Mouse (Mus musculus): ENCODE data around the gene Tgm1.
A peak's percentile ranks its signal among the peaks of the same experiment; 100 is the strongest.

Tgm1 gene

DNA sequence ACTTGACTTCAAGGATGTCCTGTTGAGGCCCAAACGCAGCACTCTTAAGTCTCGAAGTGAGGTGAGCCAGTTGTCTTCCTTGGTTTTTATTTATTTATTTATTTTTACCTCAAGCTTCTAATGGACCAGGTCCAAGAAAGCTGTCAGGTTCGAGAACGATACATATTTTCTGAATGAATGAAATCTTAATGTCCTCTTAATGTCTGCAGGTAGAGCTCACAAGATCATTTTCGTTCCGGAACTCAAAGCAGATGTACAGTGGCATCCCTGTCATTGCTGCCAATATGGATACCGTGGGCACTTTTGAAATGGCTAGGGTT is 41.0 kb downstream of the Tgm1 start:
- no peak for DNase-seq (ENCODE audit: low read depth, low spot score)

DNA sequence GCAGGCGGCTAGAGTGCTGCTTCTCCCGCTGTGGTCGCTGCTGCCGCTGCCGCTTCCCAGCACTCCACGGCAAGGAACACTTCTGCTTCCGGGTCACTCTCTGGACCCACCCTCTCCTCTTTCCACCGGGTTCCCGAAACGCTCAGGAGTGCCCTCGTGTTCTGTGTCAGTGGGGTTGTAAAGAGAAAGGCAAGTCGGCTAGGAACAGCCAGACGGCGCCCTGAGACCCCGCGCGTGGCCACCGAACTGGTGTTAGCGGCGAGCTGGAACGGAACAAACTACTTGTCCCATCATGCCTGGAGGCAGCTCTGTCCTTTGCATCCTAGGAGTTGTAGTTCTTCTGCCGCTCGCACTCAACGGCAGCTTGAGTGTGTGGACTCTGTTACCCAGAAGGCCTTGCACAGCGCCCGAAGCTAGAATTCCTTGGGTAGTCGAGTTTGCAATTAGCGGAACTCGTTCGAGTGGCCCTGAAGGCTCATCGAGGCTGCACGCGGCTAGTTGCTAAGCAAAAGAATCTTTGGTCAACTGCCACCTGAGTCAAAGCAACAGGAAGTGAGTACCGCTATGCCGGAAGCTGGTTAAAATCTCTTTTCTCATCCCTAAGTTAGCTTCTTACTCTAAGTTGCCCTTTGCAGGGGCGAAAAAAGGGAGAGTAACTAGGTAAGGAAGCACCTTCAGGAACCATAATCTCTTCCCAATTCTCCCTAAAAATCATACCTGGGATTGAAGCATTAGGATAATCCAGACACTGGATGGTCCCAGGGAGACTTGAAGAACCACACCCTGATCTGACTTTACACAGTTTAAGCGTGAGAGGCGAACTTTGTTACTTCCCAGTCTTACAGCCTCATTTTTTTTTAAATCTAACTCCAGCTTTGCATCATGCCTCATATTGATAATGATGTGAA is 41.6 kb downstream of the Tgm1 start, which contains the start of the genes Gmpr2 and Nedd8:
Gene Gmpr2 (plus strand): TSS at position 109 of the 908 bp plus-strand sequence.
Gene Nedd8 (minus strand): TSS at position 292 of the 908 bp plus-strand sequence.
- DNase-seq (ENCODE audit: low read depth, low spot score) = peak; percentile 100

DNA sequence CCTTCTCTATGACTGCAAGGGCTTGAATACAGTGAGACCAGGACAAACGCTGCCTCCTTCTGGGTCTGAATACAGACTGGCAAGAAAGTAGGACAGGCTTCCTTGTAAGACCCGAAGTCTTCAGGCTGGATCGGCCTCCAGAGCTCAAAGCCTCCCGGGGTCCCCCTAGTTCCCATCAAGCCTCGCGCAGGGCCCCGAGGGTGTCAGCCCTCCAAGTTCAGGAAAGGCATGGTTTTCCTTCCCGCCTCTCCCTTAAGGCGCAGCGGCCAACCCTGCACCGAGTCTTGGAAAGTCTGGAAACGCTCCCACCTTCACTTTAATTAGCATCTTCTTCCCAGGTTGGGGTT is 42.3 kb downstream of the Tgm1 start:
- DNase-seq (ENCODE audit: low read depth, low spot score) = no peak

DNA sequence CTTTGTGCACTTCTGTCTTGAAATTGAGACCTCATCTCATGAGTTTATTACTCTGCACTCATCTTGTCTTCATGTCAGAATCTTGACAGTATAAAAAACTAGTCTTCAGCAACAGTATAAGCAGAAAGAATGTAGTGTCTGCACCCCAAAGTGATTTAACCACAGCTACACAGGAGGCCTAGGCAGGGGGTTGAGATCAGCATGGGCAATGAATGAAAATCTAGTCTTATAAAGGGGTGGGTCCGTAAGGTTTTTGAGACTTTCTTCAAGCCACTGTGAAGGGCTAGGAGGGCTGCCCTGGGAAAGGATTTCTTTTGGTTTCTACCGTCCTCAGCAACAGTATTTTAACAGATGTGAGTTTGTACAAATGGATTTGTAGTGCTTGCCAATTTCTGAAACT is 53.1 kb downstream of the Tgm1 start:
- no peak for DNase-seq (ENCODE audit: low read depth, low spot score)

DNA sequence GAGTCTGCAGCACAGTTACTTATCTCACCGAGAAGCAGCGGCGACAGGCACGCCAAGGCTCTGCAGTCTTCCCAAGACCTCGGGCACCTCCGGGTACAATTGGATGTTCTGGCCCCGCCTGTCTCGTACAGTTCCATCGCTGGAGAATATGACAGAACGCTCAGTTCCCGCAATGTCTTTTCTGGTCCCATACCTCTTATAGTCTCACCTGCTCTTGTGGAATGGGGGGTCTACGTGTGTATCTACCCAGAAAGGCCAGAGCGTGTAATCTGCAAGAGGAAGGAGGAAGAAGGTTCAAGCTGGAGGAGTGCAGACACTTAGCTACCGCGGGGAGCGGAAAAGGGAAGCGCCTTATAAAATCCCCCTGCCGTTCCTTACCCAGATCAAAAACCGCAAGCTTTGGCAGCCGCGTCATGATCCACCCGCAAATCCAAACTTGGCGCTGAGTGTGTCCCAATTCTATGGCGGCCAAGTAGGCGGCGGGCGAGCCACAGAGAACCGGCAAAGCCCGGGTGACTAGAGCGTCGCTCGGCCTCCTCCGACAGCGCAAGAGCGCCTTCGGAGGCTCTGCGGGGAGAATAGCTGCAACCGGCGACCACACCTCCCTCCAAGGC is 53.7 kb downstream of the Tgm1 start, which contains the start of gene Mdp1:
Gene Mdp1 (minus strand): TSS at position 549 of the 614 bp plus-strand sequence.
- DNase-seq (ENCODE audit: low read depth, low spot score) = peak; percentile 84

DNA sequence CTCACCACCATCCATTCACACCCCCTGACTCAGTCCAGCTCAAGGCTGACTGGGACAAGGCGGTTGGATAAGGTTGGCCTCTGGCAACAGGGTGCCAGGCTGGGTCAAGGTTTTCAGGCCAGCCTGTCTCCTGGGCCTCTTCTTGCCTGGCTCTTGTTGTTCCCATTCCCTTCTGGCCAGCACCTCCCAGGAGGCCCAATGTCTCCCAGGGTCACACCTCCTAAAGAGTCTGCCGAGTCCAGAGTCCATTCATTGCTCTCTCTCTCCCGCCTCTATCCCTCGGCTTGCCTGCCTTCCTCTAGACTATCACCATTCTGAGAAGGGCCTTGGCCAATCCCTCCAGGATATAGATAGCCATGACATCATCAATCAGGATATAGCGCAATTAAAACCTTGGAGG is 55.7 kb downstream of the Tgm1 start:
- no peak for DNase-seq (ENCODE audit: low read depth, low spot score)

GRCm38 (mm10) chr14:55656935-55657334 is 56.8 kb downstream of the Tgm1 start:
- DNase-seq (ENCODE audit: low read depth, low spot score) = no peak

GRCm38 (mm10) chr14:55651528-55651927 is 62.2 kb downstream of the Tgm1 start:
- no peak for DNase-seq (ENCODE audit: low read depth, low spot score)

Measured in R1 (cell line).